Mouse (Mus musculus) liver, postnatal 0 days (tissue): ENCODE results near the gene Fhit.

ENCODE experiments used
- CTCF ChIP-seq: sonication (generic); IDR thresholded peaks from 2 replicates; pipeline ENCODE4 v1.5.1; 2016; ENCODE audit warnings: antibody characterized with exemption, low read depth
- EP300 ChIP-seq: IDR thresholded peaks from 2 replicates; pipeline ENCODE4 v1.6.1; 2016; ENCODE audit warnings: antibody characterized with exemption, low read depth, mild to moderate bottlenecking

DNA sequence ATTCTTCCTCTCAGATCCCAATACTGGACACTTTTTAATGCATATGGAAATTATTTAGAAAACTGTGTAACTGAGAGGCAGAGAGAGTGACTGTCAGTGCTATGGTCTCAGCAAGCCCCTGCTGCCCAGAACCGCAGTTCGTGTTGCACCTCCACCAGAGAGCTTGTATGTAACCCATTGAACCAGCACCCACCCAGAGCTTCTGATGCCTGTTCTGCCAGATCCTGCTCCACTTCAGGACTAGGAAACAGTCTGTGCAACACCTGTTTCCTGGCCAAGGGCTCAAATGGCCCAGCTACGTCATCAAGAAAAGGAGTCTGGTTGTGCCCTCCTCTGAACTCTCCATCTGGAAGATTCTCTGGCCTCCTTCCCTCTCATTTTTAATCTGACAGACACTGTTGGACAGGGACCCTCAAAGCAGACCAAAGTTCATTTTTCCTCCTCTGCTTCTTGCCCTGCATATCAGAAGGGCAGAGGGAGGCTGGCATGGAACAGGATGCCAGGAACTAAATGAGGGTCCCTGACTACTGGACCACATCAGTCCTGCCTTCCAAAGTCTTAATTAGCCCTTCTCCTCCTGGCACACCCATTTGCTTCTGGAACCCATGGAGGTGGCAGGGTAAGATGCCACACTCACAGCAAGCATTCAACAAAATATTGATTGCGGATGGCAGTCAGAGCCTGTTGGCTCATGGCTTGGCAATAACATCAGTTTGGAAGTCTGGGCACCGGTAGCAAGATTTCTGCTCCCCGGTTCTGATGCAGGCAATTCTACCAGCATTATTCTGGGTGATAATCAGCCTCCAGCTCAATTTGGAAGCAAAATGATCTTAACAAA is 29.0 kb downstream of the Fhit start:
- TF ChIP-seq CTCF (no peak), EP300 (no peak)
